ENCODE assay signal across 20 mouse cellular contexts in the genomic region with DNA sequence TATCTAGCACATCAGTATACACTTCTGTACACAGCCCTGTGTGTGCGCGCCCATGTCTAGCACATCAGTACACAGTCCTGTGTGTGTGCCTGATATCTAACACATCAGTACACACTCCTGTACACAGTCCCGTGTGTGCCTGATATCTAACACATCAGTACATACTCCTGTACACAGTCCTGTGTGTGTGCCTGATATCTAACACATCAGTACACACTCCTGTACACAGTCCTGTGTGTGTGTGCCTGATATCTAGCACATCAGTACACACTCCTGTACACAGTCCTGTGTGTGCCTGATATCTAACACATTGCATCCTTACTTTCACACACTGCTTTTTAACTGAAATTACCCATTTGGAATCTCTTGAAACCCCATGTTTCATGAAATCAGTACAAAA.
"Had no signal": no experiment of that assay in that cellular context is flagged by ENCODE, and none has a peak within 500 bp of the region (broad histone marks: within the 10 kb centered on the region; RNA-seq: fewer than 3 reads in every experiment).

No protein-coding gene starts in this region.

- H3K4me2 ChIP-seq: lung, embryonic 14.5 days; midbrain, embryonic 12.5 days; neural tube, embryonic 13.5 days; neural tube, embryonic 15.5 days had no signal

- H3K27ac ChIP-seq: midbrain, embryonic 10.5 days; midbrain, embryonic 12.5 days; neural tube, embryonic 13.5 days; neural tube, embryonic 15.5 days had no signal

- H3K27me3 ChIP-seq: megakaryocyte, embryonic 14.5 days; midbrain, embryonic 12.5 days; neural tube, embryonic 13.5 days; neural tube, embryonic 15.5 days had no signal

- H3K4me3 ChIP-seq: megakaryocyte, embryonic 14.5 days; midbrain, embryonic 10.5 days; midbrain, embryonic 12.5 days; myocyte; neural tube, embryonic 13.5 days; neural tube, embryonic 15.5 days had no signal

- H3K9ac ChIP-seq: lung, embryonic 14.5 days; midbrain, embryonic 12.5 days; neural tube, embryonic 13.5 days; neural tube, embryonic 15.5 days had no signal

- H3K9me3 ChIP-seq: megakaryocyte, embryonic 14.5 days; midbrain, embryonic 10.5 days; midbrain, embryonic 12.5 days; neural tube, embryonic 13.5 days; neural tube, embryonic 15.5 days had no signal

- H3K4me1 ChIP-seq: midbrain, embryonic 10.5 days; midbrain, embryonic 12.5 days; neural tube, embryonic 13.5 days; neural tube, embryonic 15.5 days had no signal

- H3K36me3 ChIP-seq: midbrain, embryonic 12.5 days; neural tube, embryonic 13.5 days; neural tube, embryonic 15.5 days had no signal

- DNase-seq: lung, adult 18-20 months; lung, embryonic 14.5 days; lung, postnatal 10 days; lung, postnatal 4 days; midbrain, embryonic 14.5 days; retina, postnatal 1 day; right cerebral cortex, adult 18-20 months; right cerebral cortex, postnatal 25 days; right cerebral cortex, postnatal 4 days; spleen, adult 18-20 months; thymus, adult 18-20 months; thymus, postnatal 14 days; thymus, postnatal 36 days had no signal

- ATAC-seq: midbrain, embryonic 16.5 days had no signal
